Mouse (Mus musculus) kidney, adult 11 months (tissue): ENCODE measurements at regions not wholly inside any gene's neighbourhood (a gene's known extent, or its start where the extent isn't known, plus 50 kb on each side); places are given as distances from the start of the nearest gene placed in this dataset.
"Not testable (repeated sequence)": the region's sequence is repeated elsewhere in the genome, so short reads cannot be mapped to it uniquely, and the experiment has no call there.

Experiments used
- DNase-seq: peaks from one replicate; pipeline ENCODE4 v3.0.0; 2022

DNA sequence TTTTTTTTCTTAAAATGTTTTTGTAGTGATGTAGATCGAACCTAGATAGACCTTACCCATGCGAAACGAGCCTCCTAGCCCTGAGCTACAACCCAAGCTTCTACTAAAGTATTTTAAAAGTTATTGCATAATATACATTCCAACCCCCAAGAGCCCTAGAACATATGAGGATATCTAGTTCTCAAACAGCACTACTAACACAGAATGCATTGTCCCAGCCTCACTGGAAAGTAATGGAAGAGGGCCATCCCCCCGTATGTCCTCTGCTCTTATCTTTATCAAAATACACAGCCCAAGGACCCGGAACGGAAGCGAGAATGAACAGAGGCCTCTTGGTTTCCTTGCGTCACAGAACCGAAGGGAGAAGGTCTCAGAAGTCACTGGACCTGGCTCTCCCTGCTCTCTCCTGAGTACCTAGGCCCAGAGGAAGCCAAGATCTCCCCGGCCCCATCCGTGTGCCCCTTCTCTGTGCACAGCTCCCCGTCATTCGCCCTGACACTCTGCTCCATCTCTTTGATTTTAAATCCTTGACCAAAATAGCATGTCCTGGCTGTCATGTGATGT, 165.0 kb upstream of the Pkdcc start:
- DNase-seq: no peak

DNA sequence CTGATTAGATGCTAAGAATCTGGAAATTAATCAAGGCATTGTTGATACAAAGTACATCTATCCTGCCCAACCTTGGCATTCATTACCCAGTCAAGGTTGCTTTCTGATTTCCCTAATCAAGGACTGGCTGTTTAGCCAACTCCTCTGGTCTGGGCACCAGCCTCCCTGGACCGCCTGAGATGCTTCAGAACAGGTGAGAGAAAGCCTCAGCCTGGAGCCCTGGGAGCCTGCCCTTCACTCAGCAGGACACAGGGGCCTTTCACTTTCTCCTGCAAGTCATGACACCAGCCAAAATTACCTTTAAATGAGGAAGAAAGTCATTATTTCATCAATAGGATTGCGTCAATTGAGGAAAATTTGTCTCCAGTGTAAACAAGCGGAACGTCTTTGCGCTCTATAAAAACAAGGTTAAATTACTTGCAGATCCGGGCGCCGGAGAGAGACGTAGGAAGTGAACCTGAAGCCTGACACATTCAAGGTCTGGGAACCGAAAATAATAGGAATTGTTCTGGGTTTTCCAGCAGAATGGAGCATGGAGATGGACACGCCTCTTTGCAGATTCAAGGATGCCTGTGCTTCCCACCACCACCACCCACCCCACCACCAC, 164.4 kb upstream of the Pkdcc start:
- DNase-seq: no peak

DNA sequence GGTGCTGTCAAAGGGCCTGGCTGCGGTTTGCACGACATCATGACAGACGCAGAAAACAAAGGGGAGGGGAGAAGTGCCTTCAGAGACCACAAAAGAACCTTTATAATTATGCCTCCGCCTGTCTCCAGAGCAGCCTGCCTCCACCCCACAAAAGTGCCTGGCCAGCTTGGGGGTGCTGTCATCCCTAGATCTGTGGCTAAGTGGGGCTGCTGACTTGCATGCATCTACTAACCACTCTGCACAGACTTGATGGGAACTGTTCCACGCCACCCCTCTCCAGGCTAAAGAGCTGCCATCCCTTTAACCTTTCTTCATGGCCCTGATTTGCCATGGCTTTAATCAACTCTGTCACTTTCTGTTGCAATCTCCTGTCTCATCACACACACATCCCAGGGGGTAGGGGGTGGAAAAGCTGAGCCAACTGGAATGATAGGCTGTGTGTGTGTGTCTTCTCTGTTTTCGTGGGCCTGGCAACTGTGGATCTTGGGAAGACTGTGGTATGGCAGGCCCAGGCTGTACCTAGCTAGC, 162.4 kb upstream of the Pkdcc start:
- DNase-seq: no peak

DNA sequence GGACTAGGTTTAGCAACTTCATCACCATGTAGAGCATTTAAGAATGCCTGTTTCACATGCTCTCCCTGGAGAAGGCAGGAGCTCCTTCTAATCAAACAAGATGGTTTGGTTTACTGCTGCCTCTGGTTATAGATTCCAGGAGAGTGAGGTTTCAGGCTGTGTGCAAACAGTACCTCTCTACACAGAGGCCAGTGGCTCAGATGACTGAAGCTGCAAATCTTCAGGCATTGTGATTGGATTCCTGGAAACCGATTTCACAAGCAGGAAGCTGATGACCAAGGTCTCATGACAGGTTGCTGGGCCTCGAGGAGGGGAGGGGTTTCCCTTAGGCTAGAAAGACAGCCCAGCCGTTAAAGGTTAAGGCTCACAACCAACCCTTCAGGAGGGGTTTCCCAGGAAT, 157.3 kb upstream of the Pkdcc start:
- DNase-seq: no peak

DNA sequence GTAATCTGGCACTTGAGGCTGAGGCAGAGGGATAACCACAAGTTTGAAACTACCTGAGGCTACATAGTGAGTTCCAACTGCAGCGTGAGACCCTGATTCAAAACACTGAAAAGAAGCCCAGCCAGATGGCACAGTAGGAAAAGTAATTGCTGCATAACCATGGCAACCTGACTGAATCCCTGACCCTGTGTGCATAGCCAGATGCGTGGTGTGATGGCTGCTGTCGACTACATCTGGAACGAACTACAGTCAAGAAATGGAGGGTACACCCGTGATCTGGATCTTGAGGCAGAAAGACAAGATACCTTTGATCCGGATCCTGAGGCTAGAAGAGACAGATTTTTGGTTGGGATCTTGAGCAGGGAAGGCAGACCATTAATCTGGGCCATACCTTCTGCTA, 153.2 kb upstream of the Pkdcc start:
- DNase-seq: no peak

DNA sequence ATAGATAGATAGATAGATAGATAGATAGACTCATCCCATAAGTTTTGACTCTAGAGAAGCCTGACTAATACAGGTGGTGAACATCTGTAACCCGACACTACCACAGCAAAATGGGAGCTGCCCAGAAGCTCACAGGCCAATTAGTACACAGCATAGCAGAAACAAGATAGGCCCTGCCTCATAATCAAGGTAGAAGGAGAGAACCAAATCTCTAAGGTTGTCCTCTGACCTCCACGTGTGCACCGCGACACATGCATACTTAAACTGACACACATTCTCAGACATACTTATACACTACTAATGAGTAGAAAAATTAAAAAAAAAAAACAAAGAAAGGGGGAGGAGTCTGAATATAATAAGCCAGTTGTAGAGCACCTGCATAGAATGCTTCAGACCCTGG, 151.2 kb upstream of the Pkdcc start:
- no peak for DNase-seq

DNA sequence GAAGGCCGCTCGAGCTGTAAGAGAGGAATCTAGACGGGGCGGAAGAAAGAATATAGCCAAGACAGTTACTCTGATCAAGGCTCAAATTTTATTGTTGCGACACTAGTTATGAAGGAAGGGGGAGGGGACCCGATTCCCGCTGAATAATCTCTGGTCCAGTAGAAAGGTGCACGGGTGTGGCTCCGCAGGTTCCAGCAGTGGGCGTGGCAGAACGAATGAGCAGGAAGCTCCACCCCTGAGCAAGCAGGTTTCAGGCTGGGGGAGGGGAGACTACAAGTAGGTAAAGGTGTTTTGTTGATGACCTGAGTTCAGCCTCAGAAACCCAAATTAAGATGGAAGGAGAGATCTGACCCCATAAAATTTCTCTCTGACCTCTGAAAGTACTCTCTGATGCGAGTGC, 150.7 kb upstream of the Pkdcc start:
- DNase-seq: not testable (repeated sequence)

DNA sequence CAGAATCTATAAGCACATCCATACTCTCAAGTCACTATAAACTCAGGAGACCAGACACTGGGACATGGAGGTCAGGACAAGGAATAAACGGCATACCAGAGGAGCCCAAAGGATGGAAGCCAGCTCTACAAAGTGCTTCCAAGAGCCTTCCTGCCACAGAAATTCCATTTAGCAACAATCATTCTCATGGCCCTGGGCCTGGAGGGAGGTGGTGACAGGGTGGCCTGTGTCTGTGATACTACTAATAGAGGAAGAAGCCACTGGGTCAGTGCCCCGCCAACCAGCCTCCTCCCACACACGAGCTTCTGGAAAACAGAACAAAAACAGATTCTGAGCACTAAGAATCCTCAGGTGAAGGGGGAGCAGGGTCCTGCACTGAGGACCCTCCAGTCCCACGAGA, 145.8 kb upstream of the Pkdcc start:
- DNase-seq: no peak

DNA sequence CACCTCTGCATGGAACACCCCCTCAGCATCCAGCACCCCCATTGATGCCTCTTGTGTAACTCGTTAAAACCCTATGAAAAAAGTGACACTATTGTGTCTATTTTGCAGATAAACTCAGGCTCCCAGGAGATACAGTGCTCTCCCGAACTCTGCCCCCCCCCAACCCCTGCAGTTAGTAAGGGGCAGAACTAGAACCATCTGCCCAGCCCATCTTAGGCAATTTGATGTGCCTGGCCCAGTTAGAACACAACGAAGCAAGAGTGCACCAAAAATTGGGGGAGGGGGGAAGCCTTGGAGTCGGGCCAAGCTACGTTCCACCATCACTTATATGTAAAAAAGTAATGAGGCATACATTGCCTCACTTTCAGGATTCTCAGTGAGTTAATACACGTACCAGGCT, 143.3 kb upstream of the Pkdcc start:
- DNase-seq: no peak

DNA sequence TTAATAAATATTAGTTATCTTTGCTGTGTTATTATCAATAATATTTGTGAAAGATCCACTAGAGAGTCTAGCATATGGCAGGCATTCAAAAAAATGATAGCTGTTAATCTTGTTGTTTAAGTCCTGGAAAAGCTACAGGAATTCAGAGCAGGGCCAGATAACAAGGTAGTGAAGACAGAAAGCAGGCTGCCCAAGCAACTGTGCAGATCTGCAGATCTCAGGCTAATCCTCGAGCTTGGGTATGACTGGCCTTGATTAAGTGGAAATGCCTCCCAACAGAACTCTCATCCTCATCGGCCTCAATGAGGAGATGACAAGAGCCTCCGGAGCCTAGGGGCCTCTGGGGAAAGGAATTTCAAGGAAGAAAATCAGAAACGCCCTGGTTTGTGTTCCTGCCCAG, 142.9 kb upstream of the Pkdcc start:
- DNase-seq: no peak

DNA sequence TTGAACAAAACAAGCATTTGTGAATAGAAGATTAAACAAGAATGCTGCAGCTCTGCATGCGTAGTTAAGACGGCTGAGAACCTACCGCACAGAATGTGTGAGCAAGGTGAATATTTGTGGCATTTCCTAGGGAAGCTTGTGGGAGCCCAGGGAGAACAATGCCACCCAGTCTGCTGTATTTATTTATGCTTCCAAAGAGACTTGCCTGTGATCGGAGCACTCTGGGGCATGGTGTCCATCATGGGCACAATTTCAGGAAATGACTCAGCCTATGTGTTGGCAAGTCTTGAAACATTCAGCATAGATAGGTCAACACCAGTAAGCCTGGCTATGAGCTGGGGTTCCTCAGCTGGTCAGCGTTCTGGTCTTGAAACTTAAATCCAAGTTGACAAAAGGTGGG, 140.2 kb upstream of the Pkdcc start:
- no peak for DNase-seq

DNA sequence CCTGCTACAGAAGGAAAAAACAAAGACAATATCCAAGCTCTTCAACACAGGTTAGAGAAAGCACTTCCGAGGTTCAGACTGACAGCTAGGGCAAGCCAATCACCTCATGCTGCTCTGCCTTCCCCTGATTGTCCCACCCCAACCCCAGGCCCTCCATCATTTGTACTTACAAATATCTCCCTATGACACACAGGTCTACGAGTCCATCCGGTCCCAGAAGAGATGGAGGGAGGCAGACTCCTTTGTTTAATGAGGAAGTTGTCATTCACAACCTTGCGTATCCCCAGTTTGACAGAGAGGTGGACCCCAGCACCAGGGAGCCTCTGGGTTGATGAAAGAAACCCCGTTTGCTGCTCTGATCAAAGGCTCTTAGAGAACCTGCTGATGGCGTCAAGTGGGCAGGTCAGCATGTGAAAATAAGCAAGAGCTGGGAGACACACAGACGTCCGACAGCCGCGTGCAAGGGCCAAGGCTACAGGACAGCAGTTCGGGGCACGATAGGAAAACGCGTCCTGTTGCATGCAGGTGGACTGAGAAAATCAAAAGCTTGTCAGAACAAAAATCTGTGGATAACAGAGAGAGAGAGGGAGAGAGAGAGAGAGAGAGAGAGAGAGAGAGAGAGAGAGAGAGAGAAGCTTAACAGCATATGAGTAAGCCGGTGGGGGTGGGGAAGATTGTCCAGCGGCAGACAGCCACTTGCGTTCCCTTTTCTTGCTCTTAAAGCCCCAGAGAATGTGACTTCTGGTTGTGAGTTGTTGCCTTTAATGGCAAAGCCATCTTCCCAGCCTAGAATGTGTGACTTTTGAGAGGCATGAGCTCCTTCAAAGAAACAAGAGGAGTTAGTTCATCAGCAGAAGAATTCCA, 137.1 kb upstream of the Pkdcc start:
- no peak for DNase-seq

DNA sequence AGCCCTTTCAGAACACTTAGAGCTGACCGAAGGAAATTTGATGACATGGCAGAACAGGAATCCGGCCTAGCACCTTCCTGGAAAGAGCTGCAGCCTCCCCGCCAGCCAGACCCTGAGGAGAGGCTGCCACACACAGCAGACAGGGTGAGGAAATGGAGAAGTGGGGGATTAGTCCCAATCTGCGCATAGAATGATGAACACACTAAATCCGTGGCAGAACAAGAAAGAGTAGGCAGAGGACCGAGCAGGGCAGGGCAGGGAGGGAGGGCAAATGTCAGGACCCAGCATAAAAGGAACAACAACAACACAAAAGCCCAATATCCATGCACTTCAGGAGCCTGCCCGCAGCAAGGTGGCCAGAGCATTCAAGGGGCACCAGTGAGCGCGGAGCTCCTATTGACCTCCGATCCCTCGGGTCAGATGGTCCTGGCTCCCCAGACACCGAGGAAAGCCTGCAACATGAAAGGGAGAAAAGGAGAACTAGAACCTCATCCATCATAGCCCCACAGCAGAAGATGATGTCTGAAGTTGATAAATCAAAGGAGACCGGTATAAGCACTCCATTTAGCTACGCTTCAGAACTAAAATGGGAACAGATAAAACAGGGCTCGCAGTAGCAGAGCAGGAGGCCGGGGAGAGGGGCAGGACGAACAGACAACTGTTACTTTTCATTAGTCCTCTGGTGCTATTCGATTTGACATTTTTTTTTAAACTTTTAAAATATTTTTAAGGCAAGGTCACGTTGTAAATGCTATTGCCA, 136.3 kb upstream of the Pkdcc start:
- no peak for DNase-seq

DNA sequence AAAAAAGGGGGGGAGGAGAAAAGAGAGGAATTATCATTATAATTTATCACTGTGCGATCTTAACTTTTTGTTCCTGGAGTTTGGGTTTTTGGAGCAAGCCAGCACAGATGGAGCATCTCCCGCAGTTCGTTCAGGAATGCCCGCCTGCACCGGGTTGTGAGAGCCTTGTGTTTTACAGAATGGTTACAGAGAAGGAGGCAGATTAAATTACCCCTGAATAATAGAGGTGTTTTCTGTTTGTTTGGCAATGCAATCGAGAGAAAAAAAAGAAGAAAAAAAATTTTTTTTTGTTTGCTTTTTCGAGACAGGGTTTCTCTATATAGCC, 135.8 kb upstream of the Pkdcc start:
- no peak for DNase-seq

DNA sequence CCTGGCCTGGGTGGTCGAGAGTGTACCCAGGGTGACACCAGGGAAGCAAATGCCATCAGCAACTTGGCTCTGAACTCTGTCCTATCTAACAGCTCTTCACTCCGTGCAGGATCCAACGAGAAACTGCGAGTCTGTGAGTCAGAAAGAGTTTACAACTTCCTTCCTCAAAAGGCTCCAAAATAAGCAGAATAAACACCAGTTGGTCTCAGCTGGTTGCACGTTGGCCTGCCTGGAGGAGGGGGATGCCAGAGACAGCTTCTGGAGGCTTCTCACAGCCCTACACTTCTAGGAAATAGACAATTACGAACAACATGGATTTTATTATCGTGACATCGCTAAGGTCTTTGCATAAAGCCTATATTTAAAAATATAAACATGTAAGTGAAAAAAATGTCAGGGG, 133.4 kb upstream of the Pkdcc start:
- DNase-seq: peak; percentile 18

DNA sequence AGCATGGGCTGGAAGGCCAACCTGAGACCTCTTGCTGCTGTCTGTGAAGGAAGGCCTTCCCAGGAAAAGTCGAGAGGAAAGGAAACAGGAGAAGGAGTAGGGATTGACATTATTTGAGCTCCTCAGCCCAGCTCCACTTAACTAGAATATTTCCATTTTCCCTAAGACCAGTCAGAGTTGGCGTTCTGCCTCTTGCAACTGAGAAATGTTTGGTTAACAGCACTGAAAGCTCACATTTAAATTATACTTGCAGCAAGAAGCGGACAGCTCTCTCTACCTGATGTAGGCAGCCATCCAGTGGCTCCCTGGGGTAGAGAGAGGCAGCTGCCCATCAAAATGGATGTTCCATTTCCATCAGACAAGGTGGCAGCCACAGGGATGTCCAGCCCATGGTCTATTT, 131.6 kb upstream of the Pkdcc start:
- no peak for DNase-seq

DNA sequence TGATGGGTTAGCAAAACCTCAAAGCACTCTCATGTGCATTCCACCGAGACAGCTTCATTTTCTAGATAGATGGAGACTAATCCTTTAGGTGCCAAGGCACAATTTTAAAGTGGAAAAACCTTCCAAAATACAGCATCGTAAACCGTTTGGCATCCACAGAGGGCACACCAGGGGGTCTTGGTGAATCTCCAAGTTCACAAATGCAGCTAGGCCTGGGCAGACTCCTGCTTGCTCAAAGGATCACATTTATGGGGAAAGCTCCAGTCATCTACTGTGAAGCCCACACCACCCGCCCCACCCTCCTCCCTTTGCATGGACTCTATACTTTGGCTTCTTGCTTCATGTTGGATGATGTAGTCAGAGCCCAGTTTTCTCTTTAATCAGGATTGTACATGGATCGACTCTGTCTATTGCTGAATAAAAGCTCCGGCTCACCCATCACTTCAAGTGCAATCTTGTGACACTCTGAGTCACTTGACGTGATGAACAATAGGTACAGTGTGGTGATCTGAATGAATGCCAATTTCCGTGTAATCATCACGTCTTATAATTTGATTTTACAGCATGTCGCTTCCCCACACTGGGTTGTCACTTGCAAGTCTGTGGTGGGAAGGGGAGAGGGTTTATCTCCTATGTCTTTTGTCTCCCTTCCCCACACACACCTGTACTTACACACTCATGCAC, 129.2 kb upstream of the Pkdcc start:
- no peak for DNase-seq

DNA sequence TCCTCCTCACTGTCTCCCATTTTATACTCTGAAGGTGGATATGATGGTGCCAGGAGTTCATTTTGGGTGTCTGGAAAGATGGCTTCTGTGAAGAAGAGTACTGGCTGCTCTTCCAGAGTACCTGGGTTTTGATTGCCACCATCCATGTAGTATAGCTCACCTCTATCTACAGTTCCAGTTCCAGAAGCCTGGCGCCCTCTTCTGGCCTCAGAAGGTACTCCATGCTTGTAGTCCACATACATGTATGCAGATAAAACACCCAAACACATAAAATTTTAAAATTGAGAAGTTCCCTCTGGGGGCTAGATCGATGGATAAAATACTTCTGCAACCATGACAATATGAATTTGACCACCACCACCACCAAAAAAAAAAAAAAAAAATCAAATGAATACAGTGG, 128.4 kb upstream of the Pkdcc start:
- no peak for DNase-seq

DNA sequence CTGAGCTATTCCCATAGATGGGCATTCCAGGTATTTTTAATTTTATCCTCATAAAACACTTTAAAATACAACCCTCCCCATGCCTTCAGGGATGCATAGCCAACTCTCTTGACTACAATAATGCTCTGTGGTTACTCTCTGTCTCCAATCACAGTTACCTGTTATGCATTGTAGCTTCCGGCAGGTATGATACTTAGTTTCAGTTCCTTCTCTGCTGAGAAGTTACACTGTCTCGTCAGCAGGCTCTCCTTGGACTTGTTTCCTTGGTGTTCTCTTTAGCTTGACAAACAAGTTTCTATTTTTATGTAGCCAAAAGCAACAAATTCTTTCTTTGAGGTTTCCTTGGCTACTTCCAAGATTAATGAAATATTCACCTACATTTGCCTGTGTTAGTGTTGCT, 126.6 kb upstream of the Pkdcc start:
- DNase-seq: no peak

DNA sequence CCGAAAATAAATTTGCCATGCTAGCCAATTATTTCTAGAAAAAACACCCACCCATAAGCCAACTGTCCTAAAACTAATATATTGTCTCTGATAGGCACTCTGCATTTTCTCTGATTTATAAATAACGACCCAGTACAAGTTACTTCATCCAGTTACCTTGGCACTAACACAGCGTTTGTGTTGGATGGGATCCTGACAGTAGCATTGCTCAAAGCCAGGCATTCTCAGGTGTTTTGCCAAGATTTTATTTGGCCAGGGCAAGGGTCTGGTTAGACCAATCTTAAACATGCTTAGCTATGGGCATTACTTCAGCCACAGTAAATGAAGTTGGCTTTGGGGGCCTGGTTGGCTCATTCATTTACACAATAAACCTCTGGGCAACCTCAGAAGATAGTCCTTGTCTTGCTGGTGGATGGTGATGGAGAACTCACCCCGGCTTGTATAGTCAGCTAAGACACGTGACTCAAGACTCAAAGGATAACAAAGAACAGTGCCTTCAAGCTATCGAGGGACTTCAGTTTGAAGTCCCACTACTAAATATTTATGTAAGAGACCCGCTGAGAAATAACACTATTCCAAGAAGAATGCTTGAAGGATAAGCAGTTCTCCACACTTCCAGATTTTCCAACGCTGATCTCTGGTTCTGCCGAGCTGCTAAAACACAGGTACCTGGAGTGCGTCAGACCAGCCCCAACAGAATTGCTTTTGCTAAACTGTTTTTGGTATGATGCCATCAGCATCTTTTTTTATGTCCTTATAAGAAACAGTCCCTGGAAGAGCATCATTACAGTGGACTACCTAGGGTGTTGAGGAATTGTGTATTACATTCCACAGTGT, 125.0 kb upstream of the Pkdcc start:
- no peak for DNase-seq

DNA sequence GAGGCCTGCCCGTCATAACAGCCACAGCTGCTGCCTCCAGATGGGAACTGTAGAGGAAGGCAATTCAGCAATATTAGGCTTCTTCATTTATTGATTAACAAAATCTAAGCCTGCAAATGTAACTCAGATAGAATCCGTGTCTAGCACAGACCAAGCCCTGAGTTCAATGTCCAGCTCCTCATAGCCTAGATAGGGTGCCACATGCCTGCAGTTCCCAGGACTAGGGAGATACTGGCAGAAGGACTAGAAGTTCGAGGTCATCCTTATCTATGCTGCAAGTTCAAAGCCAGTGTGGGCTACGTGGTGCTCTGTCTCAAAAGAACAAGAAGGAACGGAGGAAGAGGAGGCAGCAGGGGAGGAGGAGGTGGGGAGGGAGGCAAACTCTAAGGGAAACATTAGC, 121.2 kb upstream of the Pkdcc start:
- DNase-seq: no peak

DNA sequence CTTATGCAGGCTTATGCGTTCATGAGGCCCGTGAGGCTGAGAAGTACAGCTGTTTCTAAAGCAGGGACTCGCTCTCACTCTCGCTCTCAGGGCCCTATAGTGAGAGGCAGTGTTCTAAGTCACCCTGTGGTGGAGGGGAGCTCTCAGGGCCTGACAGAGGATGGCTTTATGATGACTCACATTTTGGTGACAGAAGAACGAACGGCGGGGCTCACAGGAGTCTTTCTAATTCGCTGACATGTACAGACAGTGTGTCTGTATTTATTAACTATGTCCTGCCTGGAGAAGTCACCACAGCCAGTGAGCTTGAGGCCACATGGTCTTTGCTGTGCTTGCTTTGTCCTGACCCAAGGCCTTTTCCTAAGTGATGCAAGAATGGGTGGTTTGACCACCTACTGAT, 118.6 kb upstream of the Pkdcc start:
- DNase-seq: no peak
